Mouse (Mus musculus): ENCODE data around the gene Ttyh2. TPM values are rescaled to one million over a fixed set of nuclear protein-coding genes. Genes with fewer than 3 reads are reported as not detected.

Gene Ttyh2
- polyA plus RNA-seq, 1 experiment from 2014 or later: 31.5 TPM

DNA sequence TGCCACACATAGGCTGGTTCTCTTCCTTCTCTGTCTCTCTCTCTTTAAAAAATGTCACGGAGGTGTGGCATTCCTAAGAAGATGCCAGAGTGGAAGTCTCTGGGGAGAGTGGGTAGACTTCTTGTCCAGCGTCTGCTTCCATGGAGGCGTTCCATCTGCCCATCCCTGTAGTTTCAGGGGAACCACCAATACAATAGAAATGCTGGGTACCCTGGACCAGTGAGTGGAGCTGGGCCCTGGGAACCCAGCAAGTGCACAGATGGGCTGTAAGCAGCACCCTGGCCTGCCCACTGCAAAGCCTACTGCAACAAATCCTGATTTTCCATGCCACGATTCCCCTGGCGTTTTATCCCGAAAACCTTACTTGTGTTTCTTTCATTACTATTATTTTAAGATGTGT lies 39.3 kb downstream of the Ttyh2 start:
- no peak overlapping the region for H3K9ac ChIP-seq
- H3K4me1 ChIP-seq: no peaks in the 10 kb centered on the region
- ATAC-seq (ENCODE audit: insufficient number of reproducible peaks, low FRiP score, low TSS enrichment, low read depth): no peak
- H3K27ac ChIP-seq (replicated peaks): no peak overlapping the region
- no peaks in the 10 kb centered on the region for H3K9me3 ChIP-seq (replicated peaks)
- no peaks in the 10 kb centered on the region for H3K27me3 ChIP-seq
- H3K4me3 ChIP-seq (replicated peaks): no peak overlapping the region
- peaks cover 15% of the 10 kb centered on the region for H3K36me3 ChIP-seq
- no peak overlapping the region for H3K4me2 ChIP-seq (replicated peaks)
- 82% methylated on average over 6 of the region's 6 CpGs for WGBS

DNA sequence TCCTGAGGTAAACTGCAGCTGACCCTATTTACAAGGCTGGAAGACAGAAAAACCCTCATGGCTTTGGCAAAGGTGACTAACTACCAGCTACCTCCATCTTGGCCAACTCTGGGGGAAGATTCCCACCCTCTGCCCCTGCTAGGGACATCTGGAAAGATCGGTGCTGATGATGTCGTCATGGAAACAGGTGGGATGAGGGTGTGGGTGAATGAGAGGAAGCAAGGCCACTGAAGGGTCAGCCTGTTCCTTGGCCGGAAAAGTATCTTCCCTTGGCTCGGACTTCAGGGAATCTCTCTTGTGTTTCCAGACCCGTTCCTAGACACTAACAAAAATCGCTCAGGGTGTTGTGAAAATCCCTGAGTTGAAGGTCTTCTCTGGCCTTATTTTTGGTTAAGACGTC lies 40.3 kb downstream of the Ttyh2 start:
- no peak overlapping the region for H3K4me2 ChIP-seq (replicated peaks)
- no peaks in the 10 kb centered on the region for H3K4me1 ChIP-seq
- no peak overlapping the region for H3K4me3 ChIP-seq (replicated peaks)
- no peak for ATAC-seq (ENCODE audit: insufficient number of reproducible peaks, low FRiP score, low TSS enrichment, low read depth)
- peaks cover 13% of the 10 kb centered on the region for H3K36me3 ChIP-seq
- H3K27ac ChIP-seq (replicated peaks): no peak overlapping the region
- WGBS: 69% methylated on average over 7 of the region's 7 CpGs
- no peaks in the 10 kb centered on the region for H3K27me3 ChIP-seq
- no peaks in the 10 kb centered on the region for H3K9me3 ChIP-seq (replicated peaks)
- H3K9ac ChIP-seq: no peak overlapping the region

DNA sequence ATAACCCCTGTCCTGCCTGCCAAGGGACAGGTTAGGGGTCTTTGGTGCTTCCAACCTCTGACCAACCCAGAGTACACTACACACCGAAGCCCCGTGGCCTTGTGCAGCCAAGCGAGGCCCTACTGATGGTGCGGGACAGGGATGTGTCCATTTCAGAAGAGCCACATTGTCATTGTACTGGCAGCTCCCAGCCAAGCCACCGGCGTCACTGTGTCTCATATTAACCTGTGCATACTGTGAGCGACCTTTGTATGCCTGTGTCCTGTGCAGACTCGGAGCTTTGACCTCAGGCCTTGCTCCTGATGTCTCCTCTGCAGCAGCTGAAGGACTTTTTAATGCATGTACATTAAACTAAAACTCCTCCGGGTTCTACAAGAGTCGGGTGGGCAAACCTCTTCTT lies 45.3 kb downstream of the Ttyh2 start:
- H3K4me2 ChIP-seq (replicated peaks): no peak overlapping the region
- H3K9ac ChIP-seq: no peak overlapping the region
- no peaks in the 10 kb centered on the region for H3K36me3 ChIP-seq
- ATAC-seq (ENCODE audit: insufficient number of reproducible peaks, low FRiP score, low TSS enrichment, low read depth): no peak
- H3K27ac ChIP-seq (replicated peaks): no peak overlapping the region
- H3K9me3 ChIP-seq (replicated peaks): no peaks in the 10 kb centered on the region
- WGBS: 92% methylated on average over 10 of the region's 10 CpGs
- H3K27me3 ChIP-seq: no peaks in the 10 kb centered on the region
- H3K4me1 ChIP-seq: peaks cover 22% of the 10 kb centered on the region
- H3K4me3 ChIP-seq (replicated peaks): no peak overlapping the region

DNA sequence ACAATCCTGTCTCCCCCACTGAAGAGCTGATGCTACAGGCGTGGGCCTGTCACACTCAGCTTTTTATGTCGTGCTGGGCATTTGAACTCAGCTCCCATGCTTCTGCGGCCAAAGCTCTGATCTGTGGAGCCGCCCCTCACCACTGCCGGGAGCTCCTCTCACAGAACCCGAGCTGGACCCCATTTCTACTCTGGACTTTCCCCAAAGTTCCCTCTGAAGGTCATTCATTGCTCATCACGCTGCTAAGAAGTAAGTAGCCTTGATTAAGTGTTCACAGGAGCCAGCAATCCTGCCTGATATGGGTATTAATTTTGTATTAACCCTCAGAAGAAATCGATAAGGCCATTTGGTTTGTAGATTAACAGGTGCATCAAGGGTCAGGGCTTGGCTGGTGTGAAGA lies 47.2 kb downstream of the Ttyh2 start:
- 84% methylated on average over 8 of the region's 8 CpGs for WGBS
- no peak overlapping the region for H3K4me3 ChIP-seq (replicated peaks)
- no peaks in the 10 kb centered on the region for H3K36me3 ChIP-seq
- H3K4me1 ChIP-seq: peaks cover 33% of the 10 kb centered on the region
- no peak overlapping the region for H3K27ac ChIP-seq (replicated peaks)
- no peak overlapping the region for H3K4me2 ChIP-seq (replicated peaks)
- no peaks in the 10 kb centered on the region for H3K27me3 ChIP-seq
- no peak for ATAC-seq (ENCODE audit: insufficient number of reproducible peaks, low FRiP score, low TSS enrichment, low read depth)
- no peak overlapping the region for H3K9ac ChIP-seq
- no peaks in the 10 kb centered on the region for H3K9me3 ChIP-seq (replicated peaks)

DNA sequence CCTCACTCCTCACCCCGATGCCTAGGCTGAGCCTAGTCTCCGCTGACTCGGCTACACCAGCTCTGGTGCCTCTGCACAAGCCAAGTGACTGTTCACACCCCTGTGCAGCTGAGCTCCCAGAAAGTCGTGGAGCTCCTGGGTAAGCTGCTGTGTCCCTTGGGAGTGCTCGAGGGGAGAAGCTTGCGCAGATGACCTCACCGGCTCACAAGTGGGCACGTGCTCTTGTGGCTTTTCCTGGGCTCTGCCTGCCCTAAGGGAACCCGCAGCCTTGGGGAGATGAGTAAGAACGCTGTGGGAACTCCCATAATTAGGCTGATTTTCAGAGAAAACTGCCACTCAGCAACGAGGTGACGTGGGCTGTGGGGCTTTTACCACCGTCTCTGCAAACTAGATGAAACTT lies 47.8 kb downstream of the Ttyh2 start:
- no peak overlapping the region for H3K4me2 ChIP-seq (replicated peaks)
- no peaks in the 10 kb centered on the region for H3K36me3 ChIP-seq
- peaks cover 37% of the 10 kb centered on the region for H3K4me1 ChIP-seq
- H3K9me3 ChIP-seq (replicated peaks): no peaks in the 10 kb centered on the region
- H3K27me3 ChIP-seq: no peaks in the 10 kb centered on the region
- 53% methylated on average over 13 of the region's 13 CpGs for WGBS
- no peak for ATAC-seq (ENCODE audit: insufficient number of reproducible peaks, low FRiP score, low TSS enrichment, low read depth)
- H3K9ac ChIP-seq: no peak overlapping the region
- no peak overlapping the region for H3K27ac ChIP-seq (replicated peaks)
- no peak overlapping the region for H3K4me3 ChIP-seq (replicated peaks)

DNA sequence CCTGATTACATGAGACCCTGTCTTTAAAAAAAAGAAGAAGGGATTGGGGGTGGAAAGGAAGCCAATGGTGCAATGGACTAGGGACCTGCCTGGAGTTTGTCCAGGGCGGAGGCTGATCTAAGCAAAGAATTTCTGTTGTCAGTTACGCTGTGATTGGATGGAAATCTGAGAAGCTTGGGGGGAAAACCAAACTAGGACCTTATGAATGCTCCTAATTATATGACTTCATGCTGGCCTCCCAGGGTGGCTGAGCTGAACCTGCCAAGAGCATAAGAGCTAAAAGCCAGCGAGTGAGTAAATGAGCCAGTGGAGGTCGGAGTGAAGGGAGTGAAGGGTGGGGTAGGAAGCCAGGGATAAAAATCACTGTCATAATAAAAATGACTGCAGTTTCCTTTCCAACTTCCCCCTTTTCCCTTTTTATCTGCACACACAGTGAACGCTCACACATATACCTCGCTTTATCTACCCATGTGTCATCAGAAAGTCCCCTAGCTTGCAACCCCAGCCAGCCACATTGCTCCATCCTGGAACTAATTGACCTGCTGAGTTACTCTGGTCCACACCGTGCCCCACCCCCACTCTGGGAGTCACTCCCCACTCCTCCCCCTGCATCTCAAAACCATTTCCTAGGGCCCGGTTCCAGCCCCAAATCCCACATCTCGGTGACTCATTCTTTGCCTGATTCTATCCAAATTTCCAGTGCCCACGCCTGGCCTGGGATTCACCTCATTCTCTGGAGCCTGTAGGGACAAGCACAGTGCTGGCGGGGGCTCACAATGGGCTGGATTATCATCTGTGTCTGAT lies 49.8 kb downstream of the Ttyh2 start:
- Histone ChIP-seq H3K9ac (no peak overlapping the region), H3K36me3 (no peaks in the 10 kb centered on the region), H3K27ac (replicated peaks) (peak overlapping the region; percentile 76), H3K9me3 (replicated peaks) (no peaks in the 10 kb centered on the region), H3K4me2 (replicated peaks) (no peak overlapping the region), H3K27me3 (0 out of 2 replicates have a peak, but pooled peaks cover 3% of the 10 kb centered on the region), H3K4me1 (peaks cover 43% of the 10 kb centered on the region), H3K4me3 (replicated peaks) (no peak overlapping the region)
- WGBS: 24% methylated on average over 11 of the region's 11 CpGs
- ATAC-seq (ENCODE audit: insufficient number of reproducible peaks, low FRiP score, low TSS enrichment, low read depth): peak; percentile 72

DNA sequence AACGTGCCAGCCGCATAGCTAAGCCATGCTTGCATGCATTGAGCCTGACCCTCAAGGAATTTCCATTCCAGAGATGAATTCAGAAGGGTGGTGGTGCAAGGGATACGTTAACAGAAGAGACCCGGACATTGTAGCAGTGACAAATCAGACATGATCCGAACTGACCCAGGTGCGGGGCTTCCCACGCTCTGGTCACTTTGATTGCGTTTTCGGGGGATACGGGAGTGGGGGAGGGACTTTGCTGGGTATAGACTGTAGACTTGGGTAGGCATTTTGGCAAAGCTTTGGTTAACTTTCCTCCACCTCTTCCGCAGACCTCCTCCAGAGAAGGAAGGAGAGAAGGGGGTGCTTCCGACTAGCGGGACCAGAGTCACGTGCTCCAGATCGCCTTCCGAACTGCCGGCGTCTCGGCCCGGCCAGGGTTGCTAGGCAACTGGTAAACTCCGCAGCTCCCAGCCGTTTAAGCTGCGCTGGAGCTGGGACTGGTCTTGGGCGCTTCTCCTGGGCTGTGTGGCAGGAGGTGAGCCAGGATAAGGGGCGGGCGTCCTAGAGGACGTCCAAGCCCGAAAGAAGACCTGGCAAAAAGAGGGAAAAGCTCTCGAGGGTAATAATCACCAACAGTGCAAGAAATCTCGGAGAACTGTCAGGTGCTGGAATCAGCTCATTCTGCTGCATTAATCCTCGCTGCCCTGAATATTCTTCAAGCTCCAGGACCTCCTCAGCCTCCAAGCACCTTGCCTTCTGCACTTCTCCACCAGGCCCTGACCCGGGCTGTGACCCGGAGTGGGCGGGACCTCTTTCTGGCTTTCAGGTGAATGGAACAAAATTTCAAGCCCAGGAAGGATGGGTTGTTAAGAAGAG lies 52.0 kb downstream of the Ttyh2 start, which contains the start of gene Dnaic2:
Gene Dnaic2 (plus strand): TSS at position 444 of the 861 bp plus-strand sequence.
- 11% methylated on average over 34 of the region's 34 CpGs for WGBS
- no peak within 1 kb of the TSS for H3K27ac ChIP-seq (replicated peaks)

DNA sequence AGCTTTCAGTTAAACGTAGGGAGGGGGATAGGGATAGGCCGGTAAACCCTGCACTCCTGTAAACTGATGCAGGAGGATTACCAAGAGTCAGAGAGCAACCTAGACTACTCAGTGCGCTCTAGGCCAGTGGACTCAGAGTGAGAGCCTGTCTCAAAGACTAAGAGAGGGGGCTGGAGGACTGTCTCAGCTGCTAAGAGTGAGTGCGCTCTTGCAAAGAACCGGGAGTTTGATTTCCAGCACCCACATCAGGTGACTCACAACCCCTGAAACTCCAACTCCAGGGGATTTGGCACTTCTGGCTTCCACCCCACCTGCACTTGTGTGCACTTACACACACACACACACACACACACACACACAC lies 52.6 kb downstream of the Ttyh2 start:
- H3K27me3 ChIP-seq: 0 out of 2 replicates have a peak, but pooled peaks cover 3% of the 10 kb centered on the region
- H3K4me1 ChIP-seq: peaks cover 41% of the 10 kb centered on the region
- H3K4me2 ChIP-seq (replicated peaks): peak overlapping the region; percentile 56; the same call in 1 of the 2 replicates
- H3K9ac ChIP-seq: no peak overlapping the region
- H3K36me3 ChIP-seq: no peaks in the 10 kb centered on the region
- peak overlapping the region; percentile 28 for H3K4me3 ChIP-seq (replicated peaks)
- H3K9me3 ChIP-seq (replicated peaks): no peaks in the 10 kb centered on the region
- WGBS: 26% methylated on average over 5 of the region's 5 CpGs
- ATAC-seq (ENCODE audit: insufficient number of reproducible peaks, low FRiP score, low TSS enrichment, low read depth): no peak
- H3K27ac ChIP-seq (replicated peaks): no peak overlapping the region

More for the DNA sequence above, 52.0 kb downstream of the Ttyh2 start, which contains the start of gene Dnaic2:
- H3K4me3 ChIP-seq (replicated peaks): peak within 1 kb of the TSS; percentile 28
- 0 out of 2 replicates have a peak, but pooled peaks cover 3% of the 10 kb centered on the region for H3K27me3 ChIP-seq
- no peaks in the 10 kb centered on the region for H3K9me3 ChIP-seq (replicated peaks)
- no peak within 1 kb of the TSS for H3K9ac ChIP-seq
- peak within 1 kb of the TSS; percentile 56 for H3K4me2 ChIP-seq (replicated peaks)
- 0 out of 2 replicates have a peak, but pooled peaks have one; percentile 43 for ATAC-seq (ENCODE audit: insufficient number of reproducible peaks, low FRiP score, low TSS enrichment, low read depth)
- H3K36me3 ChIP-seq: no peaks in the 10 kb centered on the region
- H3K4me1 ChIP-seq: peaks cover 43% of the 10 kb centered on the region

DNA sequence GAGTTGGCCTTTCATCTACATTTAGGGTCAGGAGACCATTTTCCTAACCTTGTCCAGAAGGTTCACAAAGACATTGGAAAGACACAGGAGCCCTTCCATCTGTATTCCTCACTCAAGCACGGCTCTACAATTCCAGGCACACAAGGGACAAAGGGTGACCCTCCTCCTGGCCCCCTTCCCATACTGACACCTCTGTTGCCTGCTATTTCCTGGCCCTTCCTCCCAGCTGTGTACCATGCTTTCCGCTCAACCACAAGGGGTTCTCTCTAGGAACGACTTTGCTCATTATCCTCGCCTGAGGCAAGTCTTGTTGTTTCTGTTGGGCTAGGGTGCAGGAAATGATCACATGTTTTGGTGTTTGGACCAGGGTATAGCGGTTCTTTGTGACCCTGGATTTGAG lies 53.1 kb downstream of the Ttyh2 start:
- Histone ChIP-seq H3K9ac (no peak overlapping the region), H3K27me3 (0 out of 2 replicates have a peak, but pooled peaks cover 3% of the 10 kb centered on the region), H3K4me2 (replicated peaks) (no peak overlapping the region), H3K4me1 (peaks cover 36% of the 10 kb centered on the region), H3K36me3 (no peaks in the 10 kb centered on the region), H3K27ac (replicated peaks) (no peak overlapping the region), H3K9me3 (replicated peaks) (no peaks in the 10 kb centered on the region), H3K4me3 (replicated peaks) (no peak overlapping the region)
- WGBS: 27% methylated on average over 5 of the region's 5 CpGs
- ATAC-seq (ENCODE audit: insufficient number of reproducible peaks, low FRiP score, low TSS enrichment, low read depth): no peak

DNA sequence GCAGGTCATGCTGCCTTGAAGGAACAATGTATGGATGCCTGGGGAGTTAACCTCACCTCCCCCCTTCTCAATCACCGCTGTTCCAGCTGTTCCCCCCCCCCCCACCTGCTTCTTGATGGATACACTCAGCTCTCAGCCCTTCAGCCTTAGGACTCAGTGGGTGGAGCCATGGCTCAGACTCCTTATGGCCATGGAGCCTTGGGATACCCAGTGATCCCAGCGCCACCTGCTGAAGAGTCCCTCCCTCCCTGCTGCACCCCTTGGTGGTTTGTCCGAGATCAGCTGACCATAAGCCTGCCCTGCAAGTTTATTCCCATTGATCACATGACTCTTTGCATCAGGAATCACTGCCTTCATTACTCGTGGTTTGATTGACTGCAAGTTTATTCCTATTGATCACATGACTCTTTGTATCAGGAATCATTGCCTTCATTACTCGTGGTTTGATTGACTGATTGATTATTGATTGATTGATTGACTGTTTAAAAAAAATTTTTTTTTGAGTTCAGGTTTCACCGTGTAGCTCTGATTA lies 54.7 kb downstream of the Ttyh2 start:
- Histone ChIP-seq H3K4me3 (replicated peaks) (no peak overlapping the region), H3K4me1 (peaks cover 27% of the 10 kb centered on the region), H3K9me3 (replicated peaks) (no peaks in the 10 kb centered on the region), H3K27ac (replicated peaks) (no peak overlapping the region), H3K4me2 (replicated peaks) (no peak overlapping the region), H3K36me3 (no peaks in the 10 kb centered on the region), H3K9ac (no peak overlapping the region), H3K27me3 (0 out of 2 replicates have a peak, but pooled peaks cover 3% of the 10 kb centered on the region)
- no peak for ATAC-seq (ENCODE audit: insufficient number of reproducible peaks, low FRiP score, low TSS enrichment, low read depth)
- 50% methylated on average over 6 of the region's 6 CpGs for WGBS

DNA sequence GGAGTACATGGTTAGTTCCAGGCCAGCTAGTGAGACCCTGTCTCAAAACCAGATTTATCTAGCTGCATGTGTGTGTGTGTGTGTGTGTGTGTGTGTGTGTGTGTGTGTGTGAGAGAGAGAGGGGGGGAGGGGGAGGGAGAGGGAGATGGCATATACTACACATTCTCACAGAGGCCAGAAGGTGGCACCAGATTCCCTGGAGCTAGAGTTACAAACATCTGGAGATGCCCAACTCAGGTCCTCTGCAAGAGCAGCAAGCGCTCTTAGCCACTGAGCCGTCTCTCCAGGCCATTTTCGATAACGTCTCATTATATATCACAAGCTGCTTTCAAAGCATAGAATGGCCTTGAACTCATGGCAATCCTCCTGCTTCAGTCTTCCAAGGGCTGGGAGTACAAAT lies 56.5 kb downstream of the Ttyh2 start:
- 52% methylated on average over 4 of the region's 4 CpGs for WGBS
- Histone ChIP-seq H3K4me1 (peaks cover 16% of the 10 kb centered on the region), H3K27ac (replicated peaks) (no peak overlapping the region), H3K36me3 (no peaks in the 10 kb centered on the region), H3K4me2 (replicated peaks) (no peak overlapping the region), H3K9me3 (replicated peaks) (no peaks in the 10 kb centered on the region), H3K4me3 (replicated peaks) (no peak overlapping the region), H3K9ac (no peak overlapping the region), H3K27me3 (0 out of 2 replicates have a peak, but pooled peaks cover 3% of the 10 kb centered on the region)
- no peak for ATAC-seq (ENCODE audit: insufficient number of reproducible peaks, low FRiP score, low TSS enrichment, low read depth)

Data from embryonic facial prominence, embryonic 15.5 days (tissue).